Mouse (Mus musculus) spleen, adult 18-20 months (tissue): ENCODE results near the gene Vmn1r211.
"Not testable (repeated sequence)": the region's sequence is repeated elsewhere in the genome, so short reads cannot be mapped to it uniquely, and the experiment has no call there.

Experiments
- DNase-seq, 2 experiments: peaks; one replicate each; pipeline ENCODE4 v3.0.0; 2022; ENCODE audit warnings: mixed read lengths in 2 of 2

The Vmn1r211 gene

DNA sequence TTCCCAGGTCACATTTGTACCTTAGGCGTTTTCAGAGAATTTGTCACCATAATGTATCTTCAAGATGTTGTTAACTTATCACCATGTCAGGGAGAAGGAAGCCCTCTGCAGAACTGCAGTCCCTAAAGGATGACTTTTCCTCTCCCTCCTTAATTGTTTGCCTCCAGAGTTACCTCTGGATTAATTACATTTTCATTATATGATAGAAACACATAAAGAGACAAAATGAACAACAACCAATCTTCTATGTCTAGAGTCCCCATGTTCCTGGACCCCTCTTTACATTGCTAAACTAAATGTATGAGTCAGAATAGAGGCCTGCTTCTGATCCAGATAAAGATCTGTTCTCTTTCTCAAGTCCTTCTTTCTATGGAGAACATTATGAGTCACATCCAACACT is at the start of gene Vmn1r211:
Gene Vmn1r211 (minus strand): TSS at position 101 of the 400 bp plus-strand sequence.
- no peak for DNase-seq

DNA sequence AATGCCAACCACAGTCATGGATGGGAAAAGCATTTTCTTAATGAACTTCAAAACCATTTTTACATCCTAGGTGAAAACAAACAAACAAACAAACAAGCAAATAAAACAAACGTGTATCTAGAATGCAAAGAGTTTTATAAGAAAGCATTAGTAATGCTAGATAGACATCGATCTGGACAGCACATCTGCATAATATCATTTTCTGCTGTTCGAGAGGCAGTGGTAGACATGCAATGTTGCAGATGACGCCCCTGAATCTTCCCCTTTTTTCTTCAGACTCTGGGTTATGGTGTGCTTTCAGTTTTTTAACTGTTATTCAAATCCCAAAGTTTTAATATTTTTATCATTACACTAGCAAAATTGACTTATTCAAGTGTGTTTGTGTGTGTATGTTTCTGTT is 26.7 kb upstream of the Vmn1r211 start, which contains the start of gene Vmn1r212:
Gene Vmn1r212 (minus strand): TSS at position 101 of the 400 bp plus-strand sequence.
- no peak for DNase-seq

- no peak for DNase-seq
Observed at GRCm38 (mm10) chr13:22879257-22879656, 21.9 kb upstream of the Vmn1r211 start.

- DNase-seq, result no peak
Observed at GRCm38 (mm10) chr13:22854760-22855159, 2.6 kb downstream of the Vmn1r211 start.

- DNase-seq, result no peak
Observed at GRCm38 (mm10) chr13:22846798-22847197, 10.6 kb downstream of the Vmn1r211 start.

- DNase-seq, result not testable (repeated sequence)
Observed at GRCm38 (mm10) chr13:22844304-22844703, 13.1 kb downstream of the Vmn1r211 start.

DNA sequence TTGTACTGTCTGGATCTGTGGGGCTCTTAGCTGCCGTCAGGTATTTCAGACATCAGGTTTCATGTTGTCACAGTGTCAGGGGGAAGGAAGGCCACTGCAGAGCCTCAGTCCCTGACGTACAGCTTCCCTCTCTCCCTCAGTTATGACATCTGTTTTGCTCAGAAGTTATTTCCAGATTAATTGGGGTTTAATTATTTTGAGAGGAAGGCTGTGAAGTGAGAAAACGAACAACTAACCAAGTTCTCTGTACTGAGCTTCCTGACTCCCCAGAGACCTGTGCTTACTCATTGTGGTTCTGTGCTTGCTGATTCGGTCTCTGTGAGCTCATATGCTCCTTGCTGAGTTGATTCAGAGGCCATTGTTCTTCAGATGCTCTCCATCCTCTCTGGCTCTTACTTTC is 26.1 kb downstream of the Vmn1r211 start, which contains the start of gene Vmn1r210:
Gene Vmn1r210 (minus strand): TSS at position 101 of the 400 bp plus-strand sequence.
- DNase-seq, result no peak

- not testable (repeated sequence) for DNase-seq
Observed at GRCm38 (mm10) chr13:22829395-22829794, 28.0 kb downstream of the Vmn1r211 start.

DNA sequence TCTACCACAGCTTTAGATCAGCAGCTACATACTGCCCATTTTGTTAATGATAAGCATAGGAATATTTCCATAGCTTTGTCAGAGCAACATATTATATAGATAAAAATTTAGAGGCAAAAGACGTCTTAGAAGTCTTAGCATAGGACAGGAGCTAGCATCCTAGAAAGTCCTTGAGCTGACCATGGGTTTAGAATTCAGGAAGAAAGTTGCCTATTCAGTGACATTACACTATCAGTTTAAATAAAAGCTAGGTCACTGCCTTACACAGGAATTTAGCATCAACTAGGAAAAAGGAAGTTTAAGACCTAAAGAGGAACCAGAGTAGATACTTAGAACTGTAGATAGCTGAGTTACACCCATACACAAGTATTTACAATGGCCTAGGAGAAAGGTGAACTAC is 35.8 kb downstream of the Vmn1r211 start:
- not testable (repeated sequence) for DNase-seq

- not testable (repeated sequence) for DNase-seq
Observed at GRCm38 (mm10) chr13:22809582-22809981, 47.8 kb downstream of the Vmn1r211 start, which contains the start of gene Vmn1r209. Gene Vmn1r209, minus strand, starts transcription at chr13:22809682.
